Mouse (Mus musculus): ENCODE data around the gene Pygb.

DNA sequence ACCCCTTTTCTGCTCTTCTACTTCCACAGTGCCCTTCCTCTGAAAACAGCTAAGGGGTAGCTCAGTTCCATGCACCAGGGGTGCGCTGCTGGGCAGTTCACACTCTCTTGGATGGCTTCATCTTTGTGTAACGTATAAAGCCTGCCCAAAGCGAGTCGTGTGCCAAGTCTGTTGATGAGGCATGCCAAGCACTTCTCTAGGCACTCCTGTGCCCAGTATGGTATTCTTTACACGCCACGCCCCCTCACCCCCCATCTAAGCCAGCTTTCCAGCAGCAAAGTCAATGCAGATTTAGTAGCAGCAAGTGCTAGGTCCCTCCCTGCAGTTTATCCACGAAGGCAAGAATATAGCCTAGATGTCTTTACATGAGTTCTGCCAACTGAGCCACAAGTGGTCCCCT, 48.1 kb downstream of the Pygb start:
- TF ChIP-seq POLR2A (IDR thresholded peaks at IDR 0.05; ENCODE audit: insufficient read depth, low read depth, low read length) (no peak), CTCF (IDR thresholded peaks at IDR 0.05) (no peak)

All from heart, adult 2 months (tissue).